ENCODE assay signal across 9 mouse cellular contexts in the genomic region with DNA sequence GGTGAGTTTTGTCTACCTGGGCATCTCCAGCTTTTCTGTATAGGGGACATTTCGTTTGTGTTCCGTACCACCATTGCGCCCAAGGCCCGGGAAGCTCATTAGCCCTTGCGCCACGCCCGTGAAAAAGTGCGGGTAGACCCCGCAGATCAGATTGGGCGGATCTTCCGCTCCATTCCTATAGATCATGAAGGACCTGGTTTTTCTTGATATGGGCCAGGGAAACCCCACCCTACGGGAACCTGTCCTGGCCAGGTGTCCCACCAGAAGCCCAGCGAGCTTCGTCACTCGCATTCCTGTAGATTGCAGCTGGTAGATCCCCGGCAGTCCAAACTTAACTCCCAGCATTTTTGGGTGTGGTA. TPM values are rescaled to one million over a fixed set of nuclear protein-coding genes. Genes with fewer than 3 reads are reported as not detected.
DNase-seq lines count a peak whose midpoint lies in the region; ATAC-seq and TF ChIP-seq lines count a peak whose summit lies in the region.
"Had no signal": no experiment of that assay in that cellular context is flagged by ENCODE, and none has a peak within 500 bp of the region (broad histone marks: within the 10 kb centered on the region; RNA-seq: fewer than 3 reads in every experiment).

No protein-coding gene starts in this region.

- DNase-seq in cerebellum, postnatal 10 days: peak; percentile 11 to 12
- no peak for DNase-seq in cerebellum, adult 2 months
- DNase-seq in kidney, postnatal 10 days: peak; percentile 10
- DNase-seq in kidney, adult 9 months: no peak
- DNase-seq in mesoderm, embryonic 11.5 days (ENCODE audit: low read depth, low spot score): peak; percentile 17
- DNase-seq in c-Kit-positive CD71-positive TER-119-positive erythroid progenitor cells, embryonic 14.5 days (ENCODE audit: low spot score): no peak
- DNase-seq: lung, adult 18-20 months had no signal

- no peaks in the 10 kb centered on the region for H3K9me3 ChIP-seq in forebrain, embryonic 15.5 days

- WGBS in cerebellum, adult 2 months: 4% methylated on average over 16 of the region's 16 CpGs
- 2% methylated on average over 16 of the region's 16 CpGs for WGBS in forebrain, embryonic 15.5 days

- no peak for TF ChIP-seq CTCF in cerebellum, adult 2 months (IDR thresholded peaks at IDR 0.05; ENCODE audit: borderline replicate concordance, insufficient read depth, low read depth, low read length)

- no peak for TF ChIP-seq POLR2A in cerebellum, adult 2 months (IDR thresholded peaks at IDR 0.05; ENCODE audit: borderline replicate concordance, insufficient read depth, low read length)

- H3K4me2 ChIP-seq in forebrain, embryonic 15.5 days (replicated peaks): peak overlapping the region; percentile 95; the same call in 1 of the 2 replicates

- H3K36me3 ChIP-seq in forebrain, embryonic 15.5 days: no peaks in the 10 kb centered on the region

- H3K27me3 ChIP-seq in cerebellum, adult 2 months (ENCODE audit: control insufficient read depth, insufficient read depth, low read length): peaks cover 3% of the 10 kb centered on the region; the same call in 1 of the 2 replicates
- peaks cover 71% of the 10 kb centered on the region for H3K27me3 ChIP-seq in forebrain, embryonic 15.5 days

- H3K4me1 ChIP-seq in cerebellum, adult 2 months (ENCODE audit: control insufficient read depth, insufficient read depth, low read length): no peaks in the 10 kb centered on the region
- peaks cover 25% of the 10 kb centered on the region for H3K4me1 ChIP-seq in forebrain, embryonic 15.5 days

- H3K9ac ChIP-seq in forebrain, embryonic 15.5 days (replicated peaks): no peak overlapping the region

- H3K4me3 ChIP-seq in cerebellum, adult 2 months (replicated peaks; ENCODE audit: insufficient read depth, low read depth, low read length): no peak overlapping the region
- no peak overlapping the region for H3K4me3 ChIP-seq in forebrain, embryonic 15.5 days

- H3K27ac ChIP-seq in cerebellum, adult 2 months (ENCODE audit: insufficient read depth, low read length): no peak overlapping the region
- H3K27ac ChIP-seq in forebrain, embryonic 15.5 days (replicated peaks): no peak overlapping the region

- no peak for ATAC-seq in forebrain, embryonic 15.5 days (replicated peaks)
- no peak for ATAC-seq in frontal cortex, adult (ENCODE audit: low TSS enrichment)

RNA-seq across cellular contexts. Expression of gene Sfmbt2, which starts 1.1 kb away (rescaled TPM):
- polyA plus RNA-seq in cerebellum, adult 2 months (2012; rRNA removed): 2.2 and 2.3 TPM in 2 replicates
- 2.1 and 2.4 TPM in 2 replicates for polyA plus RNA-seq in forebrain, embryonic 15.5 days (2015; fragmentation: Nextera tagmentation; extraction: Ambion mirVana)

Comparison
In these comparisons a context has a peak if more than half of its experiments do, and no peak if none do; other contexts are left out.
1. DNase-seq: peak in cerebellum, postnatal 10 days (2 of 2), kidney, postnatal 10 days (single experiment) and mesoderm, embryonic 11.5 days (single experiment); none in cerebellum, adult 2 months (0 of 2), kidney, adult 9 months (single experiment) and c-Kit-positive CD71-positive TER-119-positive erythroid progenitor cells, embryonic 14.5 days (single experiment).